In the genomic region with DNA sequence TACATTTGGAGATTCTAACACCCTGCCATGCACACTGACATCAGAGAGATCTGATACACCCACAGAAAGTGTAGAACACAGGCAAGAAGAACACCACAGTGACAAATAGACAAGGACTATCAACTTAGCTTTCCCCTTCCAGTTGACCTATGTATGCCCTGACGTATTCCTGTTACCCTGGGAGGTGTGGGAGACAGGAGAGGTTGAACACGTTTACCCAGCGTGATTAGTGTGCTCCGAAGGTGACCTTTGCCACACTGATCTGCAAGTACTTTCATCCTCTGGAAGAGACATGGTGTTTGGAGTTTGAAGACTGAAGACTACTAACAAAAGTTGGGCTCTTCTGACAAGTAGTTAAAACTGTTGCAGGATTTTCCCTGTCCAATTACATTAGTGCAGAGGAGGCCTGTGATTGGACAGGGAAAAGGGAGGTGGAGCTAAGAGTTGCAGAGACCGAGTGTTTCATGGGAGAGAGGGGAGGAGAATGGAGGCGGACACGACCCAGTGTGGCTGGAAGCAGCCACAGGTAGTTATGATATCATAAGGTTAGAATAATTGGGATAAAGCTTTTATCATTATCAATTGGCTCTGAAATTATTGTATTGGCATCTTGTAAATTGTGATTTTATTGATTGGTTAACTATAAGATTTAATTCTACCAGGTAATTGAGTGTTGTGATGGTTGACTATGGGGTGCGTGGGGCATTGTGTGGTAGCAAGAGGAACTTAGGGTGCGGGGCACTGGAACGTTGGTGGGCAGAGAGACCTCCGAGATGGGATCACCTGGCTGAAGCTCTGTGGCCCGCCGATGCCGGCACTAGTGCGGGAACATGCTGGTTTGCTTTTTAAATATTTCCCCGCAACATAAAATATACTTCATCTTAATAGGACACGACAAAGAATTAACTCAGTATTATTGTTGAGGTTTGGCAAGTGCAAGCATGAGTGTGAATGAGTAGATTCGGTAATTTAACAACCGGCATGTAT, we compare ENCODE assay signal across 16 mouse cellular contexts. TPM values are rescaled to one million over a fixed set of nuclear protein-coding genes. Genes with fewer than 3 reads are reported as not detected.
"Had no signal": no experiment of that assay in that cellular context is flagged by ENCODE, and none has a peak within 500 bp of the region (broad histone marks: within the 10 kb centered on the region; RNA-seq: fewer than 3 reads in every experiment).

No protein-coding gene starts in this region.

- H3K9ac ChIP-seq: limb, embryonic 15.5 days; midbrain, embryonic 13.5 days had no signal

- H3K27ac ChIP-seq: layer of hippocampus, adult 2 months; limb, embryonic 15.5 days; midbrain, embryonic 13.5 days had no signal

- H3K4me3 ChIP-seq: layer of hippocampus, adult 2 months; limb, embryonic 15.5 days; midbrain, embryonic 13.5 days had no signal

- ATAC-seq: lung, postnatal 0 days; midbrain, embryonic 13.5 days had no signal

- DNase-seq: kidney, adult 18-20 months; kidney, postnatal 10 days; kidney, postnatal 4 days; left cerebral cortex, postnatal 4 days; lung, adult 18-20 months; lung, postnatal 36 days; right cerebral cortex, postnatal 25 days; spleen, adult 18-20 months; thymus, adult 18-20 months; thymus, postnatal 14 days had no signal

- H3K4me2 ChIP-seq: limb, embryonic 15.5 days; midbrain, embryonic 13.5 days had no signal

- H3K9me3 ChIP-seq: limb, embryonic 15.5 days; midbrain, embryonic 13.5 days had no signal

- H3K27me3 ChIP-seq: limb, embryonic 15.5 days; midbrain, embryonic 13.5 days had no signal

- H3K36me3 ChIP-seq: limb, embryonic 15.5 days; midbrain, embryonic 13.5 days had no signal

- H3K4me1 ChIP-seq: limb, embryonic 15.5 days; midbrain, embryonic 13.5 days had no signal

RNA-seq across cellular contexts. Expression of gene 4930558K02Rik, which starts 21.2 kb away (rescaled TPM):
- polyA plus RNA-seq: kidney, embryonic 14.5 days; limb, embryonic 15.5 days; lung, postnatal 0 days; midbrain, embryonic 13.5 days; stomach, embryonic 14.5 days had no signal
